Mouse (Mus musculus): Measurements from ENCODE around the gene Ifit1bl1. TPM values are rescaled to one million over a fixed set of nuclear protein-coding genes. Genes with fewer than 3 reads are reported as not detected.
"Not testable (repeated sequence)": the region's sequence is repeated elsewhere in the genome, so short reads cannot be mapped to it uniquely, and the experiment has no call there.

The Ifit1bl1 gene
- polyA plus RNA-seq, 2 experiments: 0.10 to 0.12 TPM

DNA sequence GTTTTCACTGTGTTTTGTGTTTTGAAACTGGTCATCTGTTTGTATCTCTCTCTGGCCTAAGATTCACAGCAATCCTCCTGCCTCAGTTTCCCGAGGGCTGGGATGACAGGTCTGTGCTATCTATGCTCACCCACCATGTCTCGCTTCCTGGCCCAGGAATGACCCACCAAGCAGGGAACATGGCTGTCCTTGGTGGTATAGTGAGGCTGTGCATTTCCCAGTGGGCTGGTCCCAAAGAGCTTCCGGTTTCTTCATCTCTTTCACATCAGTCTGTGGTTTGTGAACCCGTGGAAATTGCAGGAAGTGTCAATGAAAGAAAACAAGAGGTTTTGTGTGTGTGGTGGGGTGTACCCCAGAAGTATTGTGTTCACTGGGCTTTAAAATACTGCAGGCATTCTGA, 22.9 kb upstream of the Ifit1bl1 start:
- no peak for DNase-seq (ENCODE audit: low read depth in 3 of 3, low spot score in 3 of 3)
- H3K4me1 ChIP-seq (replicated peaks; ENCODE audit: control insufficient read depth in 2 of 2, insufficient read depth in 2 of 2, low read length in 1 of 2): no peaks in the 10 kb centered on the region
- H3K9ac ChIP-seq (replicated peaks): no peak overlapping the region
- TF ChIP-seq EP300 (IDR thresholded peaks at IDR 0.05; ENCODE audit: low read depth): no peak
- TF ChIP-seq CTCF (IDR thresholded peaks at IDR 0.05; ENCODE audit: low read depth): no peak
- no peak overlapping the region for H3K4me2 ChIP-seq (ENCODE audit: low read depth)
- no peak for ATAC-seq (ENCODE audit: insufficient read depth)
- 37% methylated on average over 4 of the region's 4 CpGs for WGBS (ENCODE audit: insufficient replicate concordance)
- H3K27ac ChIP-seq: no peak overlapping the region
- no peaks in the 10 kb centered on the region for H3K27me3 ChIP-seq (ENCODE audit: control insufficient read depth, insufficient read depth, low read length)
- no peaks in the 10 kb centered on the region for H3K9me3 ChIP-seq (ENCODE audit: control insufficient read depth, low read length)
- H3K4me3 ChIP-seq (ENCODE audit: insufficient read depth in 1 of 2, low read depth in 2 of 2, low read length in 2 of 2): no peak overlapping the region
- no peaks in the 10 kb centered on the region for H3K36me3 ChIP-seq (replicated peaks; ENCODE audit: control insufficient read depth, insufficient read depth, low read depth)

DNA sequence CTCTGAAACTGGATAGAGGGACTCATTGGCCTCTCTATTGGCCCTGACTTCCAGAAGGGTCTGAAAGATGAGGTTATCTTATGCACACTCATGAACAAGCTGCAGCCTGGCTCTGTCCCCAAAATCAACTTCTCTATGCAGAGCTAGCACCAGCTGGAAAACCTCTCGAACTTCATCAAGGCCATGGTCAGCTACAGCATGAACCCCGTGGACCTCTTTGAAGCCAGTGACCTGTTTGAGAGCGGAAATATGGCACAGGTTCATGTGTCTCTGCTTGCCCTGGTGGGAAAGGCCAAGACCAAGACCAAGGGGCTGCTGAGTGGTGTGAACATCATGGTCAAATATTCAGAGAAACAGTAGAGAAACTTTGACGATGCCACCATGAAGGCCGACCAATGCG, 22.0 kb upstream of the Ifit1bl1 start:
- no peaks in the 10 kb centered on the region for H3K27me3 ChIP-seq (ENCODE audit: control insufficient read depth, insufficient read depth, low read length)
- WGBS (ENCODE audit: insufficient replicate concordance): 79% methylated on average over 6 of the region's 6 CpGs
- no peak overlapping the region for H3K4me3 ChIP-seq (ENCODE audit: insufficient read depth in 1 of 2, low read depth in 2 of 2, low read length in 2 of 2)
- ATAC-seq (ENCODE audit: insufficient read depth): no peak
- H3K4me2 ChIP-seq (ENCODE audit: low read depth): no peak overlapping the region
- no peak for DNase-seq (ENCODE audit: low read depth in 3 of 3, low spot score in 3 of 3)
- H3K9me3 ChIP-seq (ENCODE audit: control insufficient read depth, low read length): no peaks in the 10 kb centered on the region
- H3K4me1 ChIP-seq (replicated peaks; ENCODE audit: control insufficient read depth in 2 of 2, insufficient read depth in 2 of 2, low read length in 1 of 2): no peaks in the 10 kb centered on the region
- H3K27ac ChIP-seq: no peak overlapping the region
- no peak for TF ChIP-seq CTCF (IDR thresholded peaks at IDR 0.05; ENCODE audit: low read depth)
- no peak for TF ChIP-seq EP300 (IDR thresholded peaks at IDR 0.05; ENCODE audit: low read depth)
- H3K36me3 ChIP-seq (replicated peaks; ENCODE audit: control insufficient read depth, insufficient read depth, low read depth): no peaks in the 10 kb centered on the region
- H3K9ac ChIP-seq (replicated peaks): no peak overlapping the region

DNA sequence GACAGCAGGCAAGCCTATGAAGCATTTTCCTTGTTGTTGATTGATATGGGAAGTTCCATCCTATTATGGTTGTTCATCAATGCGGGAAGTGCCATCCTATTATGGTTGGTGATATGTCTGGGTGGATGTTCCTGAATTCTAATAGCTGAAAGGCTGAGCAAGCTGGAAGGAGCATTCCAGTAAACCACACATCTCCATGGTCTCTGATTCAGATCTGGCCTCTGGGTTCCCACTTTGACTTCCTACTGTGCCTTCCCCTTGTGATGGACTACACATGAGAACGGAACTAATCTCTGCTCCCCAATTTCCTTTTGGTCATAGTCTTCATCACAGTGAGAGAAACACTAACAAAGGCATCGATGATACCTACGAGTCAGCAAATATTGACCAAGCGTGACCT, 19.1 kb upstream of the Ifit1bl1 start:
- Histone ChIP-seq H3K27ac (no peak overlapping the region), H3K9me3 (ENCODE audit: control insufficient read depth, low read length) (no peaks in the 10 kb centered on the region), H3K27me3 (ENCODE audit: control insufficient read depth, insufficient read depth, low read length) (no peaks in the 10 kb centered on the region), H3K4me1 (replicated peaks; ENCODE audit: control insufficient read depth in 2 of 2, insufficient read depth in 2 of 2, low read length in 1 of 2) (no peaks in the 10 kb centered on the region), H3K36me3 (replicated peaks; ENCODE audit: control insufficient read depth, insufficient read depth, low read depth) (no peaks in the 10 kb centered on the region), H3K9ac (replicated peaks) (no peak overlapping the region), H3K4me3 (ENCODE audit: insufficient read depth in 1 of 2, low read depth in 2 of 2, low read length in 2 of 2) (no peak overlapping the region), H3K4me2 (ENCODE audit: low read depth) (no peak overlapping the region)
- WGBS (ENCODE audit: insufficient replicate concordance): 66% methylated on average over 5 of the region's 5 CpGs
- TF ChIP-seq EP300 (IDR thresholded peaks at IDR 0.05; ENCODE audit: low read depth) (no peak), CTCF (IDR thresholded peaks at IDR 0.05; ENCODE audit: low read depth) (no peak)
- DNase-seq (ENCODE audit: low read depth in 3 of 3, low spot score in 3 of 3): no peak
- no peak for ATAC-seq (ENCODE audit: insufficient read depth)

DNA sequence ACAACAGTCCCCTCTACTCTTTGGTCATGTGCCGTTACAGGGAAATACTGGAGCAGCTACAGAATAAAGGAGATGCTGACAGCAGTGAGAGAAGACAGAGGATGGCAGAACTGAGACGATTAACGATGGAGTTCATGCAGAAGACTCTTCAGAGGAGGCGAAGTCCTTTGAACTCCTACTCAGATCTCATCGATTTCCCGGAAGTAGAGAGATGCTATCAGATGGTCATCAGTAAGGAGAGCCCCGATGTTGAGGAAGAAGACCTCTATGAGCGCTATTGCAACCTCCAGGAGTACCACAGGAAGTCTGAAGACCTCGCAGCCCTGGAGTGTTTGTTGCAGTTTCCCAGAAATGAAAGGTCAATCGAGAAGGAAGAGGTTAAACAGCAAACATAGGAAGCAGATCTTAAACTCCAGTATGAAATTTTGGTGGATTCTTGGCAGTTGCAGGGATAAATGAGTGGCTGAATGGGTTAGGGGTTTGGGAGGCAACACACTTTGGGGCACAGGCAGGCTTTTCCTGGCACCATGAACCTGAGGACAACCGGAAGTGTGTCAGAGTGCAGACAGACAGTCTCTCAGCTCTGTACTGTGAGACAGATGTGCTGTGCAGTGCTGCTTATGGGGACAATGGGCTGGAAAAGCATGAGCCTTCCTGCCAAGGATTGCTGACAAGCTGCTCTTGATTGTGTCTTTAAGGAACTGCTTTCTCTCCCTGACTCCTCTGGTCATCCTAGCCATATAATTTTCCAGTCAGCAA, 10.7 kb upstream of the Ifit1bl1 start:
- not testable (repeated sequence) for ATAC-seq (ENCODE audit: insufficient read depth); H3K4me2 ChIP-seq (ENCODE audit: low read depth); H3K27me3 ChIP-seq (ENCODE audit: control insufficient read depth, insufficient read depth, low read length); H3K9ac ChIP-seq (replicated peaks); H3K9me3 ChIP-seq (ENCODE audit: control insufficient read depth, low read length); H3K36me3 ChIP-seq (replicated peaks; ENCODE audit: control insufficient read depth, insufficient read depth, low read depth); H3K4me3 ChIP-seq (ENCODE audit: insufficient read depth in 1 of 2, low read depth in 2 of 2, low read length in 2 of 2); H3K4me1 ChIP-seq (replicated peaks; ENCODE audit: control insufficient read depth in 2 of 2, insufficient read depth in 2 of 2, low read length in 1 of 2); H3K27ac ChIP-seq; DNase-seq (ENCODE audit: low read depth in 3 of 3, low spot score in 3 of 3)
- WGBS (ENCODE audit: insufficient replicate concordance): 63% methylated on average over 5 of the region's 11 CpGs

DNA sequence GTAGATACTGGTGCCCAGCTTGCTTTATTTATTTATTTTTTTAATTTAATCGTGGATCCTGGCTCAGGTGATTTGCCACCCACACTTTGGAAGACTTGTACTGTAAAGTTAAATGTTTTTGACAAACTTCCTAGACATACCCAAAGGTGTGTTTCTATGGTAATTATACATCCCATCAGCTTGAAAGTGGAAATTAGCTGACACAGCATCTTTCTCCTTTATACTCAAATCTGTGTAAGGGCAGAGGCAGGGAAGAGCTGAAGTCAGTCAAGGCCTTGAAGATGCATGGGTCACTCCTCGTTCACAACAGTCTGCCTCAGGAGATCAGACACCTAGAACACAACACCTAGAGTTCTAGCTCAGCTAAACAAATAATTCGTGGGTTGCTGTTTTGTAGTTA, 8.4 kb upstream of the Ifit1bl1 start:
- H3K4me2 ChIP-seq (ENCODE audit: low read depth); H3K4me3 ChIP-seq (ENCODE audit: insufficient read depth in 1 of 2, low read depth in 2 of 2, low read length in 2 of 2); H3K9ac ChIP-seq (replicated peaks); ATAC-seq (ENCODE audit: insufficient read depth); H3K27me3 ChIP-seq (ENCODE audit: control insufficient read depth, insufficient read depth, low read length); H3K27ac ChIP-seq; H3K4me1 ChIP-seq (replicated peaks; ENCODE audit: control insufficient read depth in 2 of 2, insufficient read depth in 2 of 2, low read length in 1 of 2); H3K36me3 ChIP-seq (replicated peaks; ENCODE audit: control insufficient read depth, insufficient read depth, low read depth); H3K9me3 ChIP-seq (ENCODE audit: control insufficient read depth, low read length); DNase-seq (ENCODE audit: low read depth in 3 of 3, low spot score in 3 of 3): not testable (repeated sequence)
- WGBS (ENCODE audit: insufficient replicate concordance): 41% methylated on average over 3 of the region's 3 CpGs

DNA sequence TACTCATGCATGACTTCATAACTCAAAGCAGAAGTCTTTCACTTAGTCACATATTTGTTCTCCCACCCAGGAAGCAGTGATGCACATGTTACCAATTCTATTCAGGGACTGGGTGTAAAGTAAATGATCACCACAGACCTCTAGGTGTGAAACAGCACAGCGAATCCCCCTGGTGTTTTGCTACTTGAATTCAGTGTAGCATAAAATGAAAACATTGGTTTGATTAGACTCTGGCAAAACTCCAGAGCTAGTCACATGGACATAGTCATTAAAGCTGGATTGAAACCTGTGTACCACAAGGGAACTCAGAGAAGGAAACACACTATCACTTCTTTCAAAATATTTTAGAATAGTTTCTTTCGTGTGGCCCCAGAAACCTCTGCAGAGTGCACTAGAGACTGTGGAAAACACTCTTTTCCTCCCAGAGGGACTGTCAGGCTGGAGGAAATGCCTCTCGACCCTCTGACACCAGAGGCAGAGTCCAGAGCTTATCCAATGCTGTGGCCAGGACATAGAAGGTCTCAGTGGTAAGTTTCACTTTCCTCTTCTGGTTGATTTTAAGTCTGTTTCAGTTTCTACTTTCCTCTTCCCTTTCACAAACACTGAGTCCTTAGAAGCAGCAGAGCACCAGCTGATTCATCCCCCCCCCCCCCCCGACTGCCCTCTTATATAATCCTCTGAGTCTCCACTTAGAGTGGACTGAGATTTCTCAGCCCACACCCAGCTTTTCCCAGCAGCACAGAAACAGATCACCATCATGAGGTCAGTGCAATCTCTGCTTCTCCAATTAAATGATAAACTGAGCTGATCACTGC, 5.7 kb upstream of the Ifit1bl1 start, which contains the start of gene Ifit3b:
Gene Ifit3b, plus strand, starts transcription at position 734 of the 815 bp plus-strand sequence.
- 24% methylated on average over 4 of the region's 4 CpGs for WGBS (ENCODE audit: insufficient replicate concordance)
- not testable (repeated sequence) for H3K27ac ChIP-seq; H3K27me3 ChIP-seq (ENCODE audit: control insufficient read depth, insufficient read depth, low read length); H3K4me3 ChIP-seq (ENCODE audit: insufficient read depth in 1 of 2, low read depth in 2 of 2, low read length in 2 of 2); H3K4me1 ChIP-seq (replicated peaks; ENCODE audit: control insufficient read depth in 2 of 2, insufficient read depth in 2 of 2, low read length in 1 of 2); H3K4me2 ChIP-seq (ENCODE audit: low read depth); H3K36me3 ChIP-seq (replicated peaks; ENCODE audit: control insufficient read depth, insufficient read depth, low read depth); H3K9me3 ChIP-seq (ENCODE audit: control insufficient read depth, low read length); H3K9ac ChIP-seq (replicated peaks); DNase-seq (ENCODE audit: low read depth in 3 of 3, low spot score in 3 of 3)
- peak; percentile 50 for ATAC-seq (ENCODE audit: insufficient read depth)
